In the genomic region with DNA sequence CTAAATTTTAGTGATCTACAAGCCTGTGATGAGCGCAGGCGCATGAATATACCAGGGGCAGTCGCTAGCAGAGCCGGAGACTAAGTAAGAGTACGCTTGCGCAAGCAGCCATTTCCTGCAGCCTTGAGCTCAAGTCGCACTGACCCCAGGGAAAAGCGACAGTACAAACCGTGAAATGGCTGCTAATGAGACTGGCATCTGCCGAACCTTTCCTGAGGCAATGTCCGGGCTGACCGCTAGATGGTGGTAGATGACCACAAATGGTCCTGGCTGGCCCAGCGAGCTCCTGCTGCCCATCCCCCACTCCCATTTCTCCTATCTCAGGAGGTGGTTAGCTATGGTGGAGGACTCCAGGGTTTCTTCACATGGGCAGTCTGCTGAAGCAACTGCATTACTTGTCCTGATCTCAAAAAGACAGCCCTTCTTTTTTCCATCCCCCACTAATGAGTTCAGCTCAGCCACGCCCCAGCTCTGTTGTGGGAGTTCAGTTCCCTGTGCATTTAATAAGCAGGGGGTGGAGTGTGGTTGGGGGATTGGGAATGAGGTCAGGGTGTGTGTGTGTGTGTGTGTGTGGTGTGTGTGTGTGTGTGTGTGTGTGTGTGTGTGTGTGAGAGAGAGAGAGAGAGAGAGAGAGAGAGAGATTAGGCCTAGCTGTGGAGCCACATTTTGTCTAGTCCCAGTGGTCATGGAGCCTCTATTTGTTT, we compare ENCODE assay signal across 8 mouse cellular contexts. TPM values are rescaled to one million over a fixed set of nuclear protein-coding genes. Genes with fewer than 3 reads are reported as not detected.
DNase-seq lines count a peak whose midpoint lies in the region; ATAC-seq and TF ChIP-seq lines count a peak whose summit lies in the region.

No protein-coding gene starts in this region.

- no peak for TF ChIP-seq POLR2A in heart, adult 2 months (IDR thresholded peaks at IDR 0.05; ENCODE audit: insufficient read depth, low read depth, low read length)
- no peak for TF ChIP-seq POLR2A in kidney, adult 2 months (IDR thresholded peaks at IDR 0.05; ENCODE audit: low read depth, low read length)

- peak; percentile 89 for ATAC-seq in embryonic facial prominence, embryonic 13.5 days (ENCODE audit: insufficient number of reproducible peaks, insufficient read depth, low FRiP score, low TSS enrichment, low read depth)
- peak; percentile 85; the same call in 1 of the 2 replicates for ATAC-seq in limb, embryonic 11.5 days (ENCODE audit: insufficient number of reproducible peaks, low FRiP score, low TSS enrichment, low read depth)
- ATAC-seq in midbrain, embryonic 14.5 days (ENCODE audit: low FRiP score, low TSS enrichment): peak; percentile 92

- H3K36me3 ChIP-seq in embryonic facial prominence, embryonic 13.5 days: no peaks in the 10 kb centered on the region
- H3K36me3 ChIP-seq in heart, adult 2 months (ENCODE audit: control insufficient read depth, insufficient read depth, low read length): no peaks in the 10 kb centered on the region
- H3K36me3 ChIP-seq in kidney, adult 2 months (ENCODE audit: control insufficient read depth, insufficient read depth, low read length): no peaks in the 10 kb centered on the region
- H3K36me3 ChIP-seq in limb, embryonic 11.5 days (ENCODE audit: control insufficient read depth, insufficient read depth, low read length): no peaks in the 10 kb centered on the region
- H3K36me3 ChIP-seq in midbrain, embryonic 14.5 days (ENCODE audit: control insufficient read depth, insufficient read depth, low read length): no peaks in the 10 kb centered on the region

- WGBS in embryonic facial prominence, embryonic 13.5 days: 17% methylated on average over 14 of the region's 14 CpGs
- WGBS in heart, adult 2 months: 14% methylated on average over 14 of the region's 14 CpGs
- 6% methylated on average over 14 of the region's 14 CpGs for WGBS in kidney, adult 2 months
- 21% methylated on average over 14 of the region's 14 CpGs for WGBS in limb, embryonic 11.5 days
- 16% methylated on average over 14 of the region's 14 CpGs for WGBS in midbrain, embryonic 14.5 days

- intact Hi-C loops in heart, adult 2 months (cut with DNase I): loop anchor here (2.0 to 10.0 kb wide), 3 partner anchors 603 to 1361 kb away; no protein-coding TSS in a partner anchor

- DNase-seq in 3T3-L1 (ENCODE audit: low read depth, low spot score): peak; percentile 90
- DNase-seq in adrenal gland, postnatal 36 days: peak; percentile 88 to 92
- DNase-seq in heart, adult 2 months: peak; percentile 89 to 93
- peak; percentile 93 for DNase-seq in kidney, adult 2 months
- DNase-seq in limb, embryonic 11.5 days (ENCODE audit: low spot score): peak; percentile 93
- DNase-seq in midbrain, embryonic 14.5 days: peak; percentile 95
- peak; percentile 73 for DNase-seq in spleen, adult 12 weeks (ENCODE audit: low spot score)

- no peak overlapping the region for H3K4me3 ChIP-seq in embryonic facial prominence, embryonic 13.5 days
- H3K4me3 ChIP-seq in heart, adult 2 months: peak overlapping the region; percentile 5; the same call in 1 of the 2 replicates
- H3K4me3 ChIP-seq in kidney, adult 2 months (ENCODE audit: insufficient read depth, low read depth, low read length): no peak overlapping the region
- H3K4me3 ChIP-seq in limb, embryonic 11.5 days (ENCODE audit: low read depth, low read length): no peak overlapping the region
- no peak overlapping the region for H3K4me3 ChIP-seq in midbrain, embryonic 14.5 days (replicated peaks; ENCODE audit: low read depth, low read length)

- TF ChIP-seq EP300 in heart, adult 2 months (IDR thresholded peaks at IDR 0.05; ENCODE audit: insufficient read depth, low read depth, low read length): peak; percentile 99

- peaks cover 3% of the 10 kb centered on the region; the same call in 1 of the 2 replicates for H3K27me3 ChIP-seq in embryonic facial prominence, embryonic 13.5 days
- H3K27me3 ChIP-seq in heart, adult 2 months (ENCODE audit: control insufficient read depth, insufficient read depth, low read length): no peaks in the 10 kb centered on the region
- no peaks in the 10 kb centered on the region for H3K27me3 ChIP-seq in kidney, adult 2 months (replicated peaks; ENCODE audit: control insufficient read depth, insufficient read depth, low read length)
- no peaks in the 10 kb centered on the region for H3K27me3 ChIP-seq in limb, embryonic 11.5 days (ENCODE audit: control insufficient read depth, insufficient read depth, low read length)
- H3K27me3 ChIP-seq in midbrain, embryonic 14.5 days (ENCODE audit: control insufficient read depth, insufficient read depth, low read length): no peaks in the 10 kb centered on the region

- no peaks in the 10 kb centered on the region for H3K9me3 ChIP-seq in embryonic facial prominence, embryonic 13.5 days
- no peaks in the 10 kb centered on the region for H3K9me3 ChIP-seq in limb, embryonic 11.5 days (ENCODE audit: control insufficient read depth, low read length)
- H3K9me3 ChIP-seq in midbrain, embryonic 14.5 days (ENCODE audit: control insufficient read depth, low read length): no peaks in the 10 kb centered on the region

- peak; percentile 96 for TF ChIP-seq CTCF in heart, adult 2 months (IDR thresholded peaks at IDR 0.05)
- TF ChIP-seq CTCF in kidney, adult 2 months (conservative IDR thresholded peaks at IDR 0.05; ENCODE audit: insufficient read depth, insufficient read length, low read depth, low read length): peak; percentile 94

- no peak overlapping the region for H3K9ac ChIP-seq in embryonic facial prominence, embryonic 13.5 days
- no peak overlapping the region for H3K9ac ChIP-seq in heart, adult 2 months (ENCODE audit: low read depth, low read length)
- no peak overlapping the region for H3K9ac ChIP-seq in limb, embryonic 11.5 days (ENCODE audit: low read length)
- no peak overlapping the region for H3K9ac ChIP-seq in midbrain, embryonic 14.5 days (replicated peaks; ENCODE audit: low read length)

- no peaks in the 10 kb centered on the region for H3K4me1 ChIP-seq in embryonic facial prominence, embryonic 13.5 days
- no peaks in the 10 kb centered on the region for H3K4me1 ChIP-seq in heart, adult 2 months (ENCODE audit: control insufficient read depth, insufficient read depth, low read length)
- no peaks in the 10 kb centered on the region for H3K4me1 ChIP-seq in kidney, adult 2 months (ENCODE audit: control insufficient read depth, insufficient read depth, low read length)
- no peaks in the 10 kb centered on the region for H3K4me1 ChIP-seq in limb, embryonic 11.5 days (ENCODE audit: control insufficient read depth, insufficient read depth, low read length)
- H3K4me1 ChIP-seq in midbrain, embryonic 14.5 days (ENCODE audit: control insufficient read depth, insufficient read depth, low read length): no peaks in the 10 kb centered on the region

- H3K4me2 ChIP-seq in embryonic facial prominence, embryonic 13.5 days: peak overlapping the region; percentile 41
- peak overlapping the region; percentile 13; the same call in 1 of the 2 replicates for H3K4me2 ChIP-seq in limb, embryonic 11.5 days (ENCODE audit: low read depth, severe bottlenecking)
- H3K4me2 ChIP-seq in midbrain, embryonic 14.5 days (ENCODE audit: low read length): peak overlapping the region; percentile 37

- H3K79me2 ChIP-seq in heart, adult 2 months (replicated peaks; ENCODE audit: control insufficient read depth, insufficient read depth, low read length): no peaks in the 10 kb centered on the region

- no peak overlapping the region for H3K27ac ChIP-seq in embryonic facial prominence, embryonic 13.5 days
- H3K27ac ChIP-seq in heart, adult 2 months: no peak overlapping the region
- H3K27ac ChIP-seq in kidney, adult 2 months (ENCODE audit: insufficient read depth, low read depth, low read length): no peak overlapping the region
- H3K27ac ChIP-seq in limb, embryonic 11.5 days (replicated peaks; ENCODE audit: low read depth, low read length): no peak overlapping the region
- peak overlapping the region; percentile 69 for H3K27ac ChIP-seq in midbrain, embryonic 14.5 days (replicated peaks; ENCODE audit: low read depth, low read length)

RNA-seq across cellular contexts. Expression of a gene that starts 10.6 kb away (rescaled TPM):
- total RNA-seq in adrenal gland, postnatal 36 days (2021): under 1 TPM; 0.10 to 0.13 TPM
- 0.07 and 0.19 TPM in 2 replicates for polyA plus RNA-seq in embryonic facial prominence, embryonic 13.5 days (2015; fragmentation: Nextera tagmentation; extraction: Ambion mirVana)
- not detected for total RNA-seq in heart, adult 2 months (2021)
- 0.06 TPM in 1 of 2 replicates, not detected in the other for polyA plus RNA-seq in heart, adult 2 months (2012; rRNA removed)
- not detected in 2 replicates for polyA plus RNA-seq in kidney, adult 2 months (2012; rRNA removed)
- 0.07 and 0.15 TPM in 2 replicates for polyA plus RNA-seq in limb, embryonic 11.5 days (2014; fragmentation: Nextera tagmentation; extraction: Ambion mirVana)
- 1.8 and 2.1 TPM in 2 replicates for polyA plus RNA-seq in midbrain, embryonic 14.5 days (2014; fragmentation: Nextera tagmentation; extraction: Ambion mirVana)

RNA-seq across cellular contexts. Expression of a gene that starts 17.1 kb away (rescaled TPM):
- under 1 TPM; 0.10 to 0.30 TPM for total RNA-seq in adrenal gland, postnatal 36 days (2021)
- 0.17 TPM in 1 of 2 replicates, not detected in the other for polyA plus RNA-seq in embryonic facial prominence, embryonic 13.5 days (2015; fragmentation: Nextera tagmentation; extraction: Ambion mirVana)
- not detected for total RNA-seq in heart, adult 2 months (2021)
- not detected in 2 replicates for polyA plus RNA-seq in heart, adult 2 months (2012; rRNA removed)
- polyA plus RNA-seq in kidney, adult 2 months (2012; rRNA removed): not detected in 2 replicates
- polyA plus RNA-seq in limb, embryonic 11.5 days (2014; fragmentation: Nextera tagmentation; extraction: Ambion mirVana): not detected in 2 replicates
- polyA plus RNA-seq in midbrain, embryonic 14.5 days (2014; fragmentation: Nextera tagmentation; extraction: Ambion mirVana): not detected in 2 replicates

RNA-seq across cellular contexts. Expression of a gene that starts 28.3 kb away (rescaled TPM):
- total RNA-seq in adrenal gland, postnatal 36 days (2021): 1 to 10 TPM in 1 of 2 experiments, under 1 TPM in 1; 0.53 to 1.2 TPM
- polyA plus RNA-seq in embryonic facial prominence, embryonic 13.5 days (2015; fragmentation: Nextera tagmentation; extraction: Ambion mirVana): 0.60 and 0.62 TPM in 2 replicates
- total RNA-seq in heart, adult 2 months (2021): 1 to 10 TPM in 1 of 2 experiments, under 1 TPM in 1; 0.68 to 3.4 TPM
- polyA plus RNA-seq in heart, adult 2 months (2012; rRNA removed): 0.15 and 0.39 TPM in 2 replicates
- 0.17 TPM in 1 of 2 replicates, not detected in the other for polyA plus RNA-seq in kidney, adult 2 months (2012; rRNA removed)
- polyA plus RNA-seq in limb, embryonic 11.5 days (2014; fragmentation: Nextera tagmentation; extraction: Ambion mirVana): 0.43 and 1.5 TPM in 2 replicates
- 0.62 TPM in 1 of 2 replicates, not detected in the other for polyA plus RNA-seq in midbrain, embryonic 14.5 days (2014; fragmentation: Nextera tagmentation; extraction: Ambion mirVana)

RNA-seq across cellular contexts. Expression of a gene that starts 42.9 kb away (rescaled TPM):
- total RNA-seq in adrenal gland, postnatal 36 days (2021): under 1 TPM; 0.53 to 0.76 TPM
- 1.5 and 2.7 TPM in 2 replicates for polyA plus RNA-seq in embryonic facial prominence, embryonic 13.5 days (2015; fragmentation: Nextera tagmentation; extraction: Ambion mirVana)
- 1 to 10 TPM in 1 of 2 experiments, under 1 TPM in 1; 0.32 to 1.3 TPM for total RNA-seq in heart, adult 2 months (2021)
- 0.23 and 0.76 TPM in 2 replicates for polyA plus RNA-seq in heart, adult 2 months (2012; rRNA removed)
- polyA plus RNA-seq in kidney, adult 2 months (2012; rRNA removed): 0.08 and 0.22 TPM in 2 replicates
- polyA plus RNA-seq in limb, embryonic 11.5 days (2014; fragmentation: Nextera tagmentation; extraction: Ambion mirVana): 3.5 and 3.7 TPM in 2 replicates
- polyA plus RNA-seq in midbrain, embryonic 14.5 days (2014; fragmentation: Nextera tagmentation; extraction: Ambion mirVana): 2.9 and 4.7 TPM in 2 replicates
